Mouse (Mus musculus) CH12.LX (cell line): Measurements from ENCODE around the gene Gna15. TPM values are rescaled to one million over a fixed set of nuclear protein-coding genes. Genes with fewer than 3 reads are reported as not detected.

Experiments used
- DNase-seq: peaks from one replicate; pipeline ENCODE4 v3.0.0-alpha.2; 2013; ENCODE audit errors: extremely low read depth
- H3K27ac ChIP-seq: 2 replicates; pipeline ENCODE4 v1.5.1; 2012; ENCODE audit warnings: low read depth, mild to moderate bottlenecking, control low read depth, moderate library complexity; ENCODE audit not compliant: insufficient read depth
- H3K27me3 ChIP-seq: replicated peaks from 2 replicates; pipeline ENCODE3; 2012; ENCODE audit warnings: inconsistent platforms
- H3K36me3 ChIP-seq, 2 experiments: replicated peaks in 1 of 2; 2 replicates each; pipeline versions ENCODE3 to v1.6.1; 2012; ENCODE audit warnings: inconsistent platforms in 1 of 2, low read length in 1 of 2, mild to moderate bottlenecking in 1 of 2, mixed read lengths in 1 of 2, moderate library complexity in 1 of 2; ENCODE audit not compliant: control insufficient read depth in 1 of 2, insufficient read depth in 1 of 2
- H3K4me1 ChIP-seq, 2 experiments: 2 replicates each; pipeline ENCODE4 v1.6.1; 2012; ENCODE audit warnings: inconsistent platforms in 1 of 2, moderate library complexity in 1 of 2; ENCODE audit not compliant: insufficient read depth in 2 of 2, control insufficient read depth in 1 of 2
- H3K4me2 ChIP-seq: 2 replicates; pipeline ENCODE4 v1.6.1; 2012; ENCODE audit warnings: low read depth, mild to moderate bottlenecking, control low read depth; ENCODE audit not compliant: poor library complexity, insufficient read depth, severe bottlenecking
- H3K4me3 ChIP-seq, 3 experiments: fragments of 150-350 bp in 1 of 3; sonication (generic) in 1 of 3; replicated peaks in 1 of 3; 2 replicates each; pipeline versions ENCODE3 to v1.5.1; 2011 to 2012; ENCODE audit warnings: low read depth in 2 of 3, low read length in 2 of 3, mild to moderate bottlenecking in 2 of 3, moderate library complexity in 2 of 3, control low read depth in 1 of 3, improper control_type of control experiment in 1 of 3, inconsistent platforms in 1 of 3, mixed read lengths in 1 of 3; ENCODE audit not compliant: poor library complexity in 1 of 3
- H3K79me2 ChIP-seq: replicated peaks from 2 replicates; pipeline ENCODE4 v1.6.1; 2012; ENCODE audit warnings: mild to moderate bottlenecking, moderate library complexity; ENCODE audit not compliant: control insufficient read depth, poor library complexity, insufficient read depth, severe bottlenecking; ENCODE audit errors: extremely low read depth
- H3K9ac ChIP-seq: 2 replicates; pipeline ENCODE4 v1.6.1; 2012; ENCODE audit warnings: low read depth, mild to moderate bottlenecking, control low read depth, moderate library complexity; ENCODE audit not compliant: insufficient read depth
- H3K9me3 ChIP-seq: replicated peaks from 2 replicates; pipeline ENCODE3; 2012; ENCODE audit warnings: low read length, inconsistent platforms, mixed read lengths
- BHLHE40 ChIP-seq: IDR thresholded peaks from 2 replicates; pipeline ENCODE4 v1.6.1; 2011; ENCODE audit warnings: mild to moderate bottlenecking, low read depth, low read length, improper control_type of control experiment
- CHD2 ChIP-seq: IDR thresholded peaks from 2 replicates; pipeline ENCODE4 v1.6.1; 2011; ENCODE audit warnings: low read length, improper control_type of control experiment
- E2F4 ChIP-seq: IDR thresholded peaks from 2 replicates; pipeline ENCODE4 v1.6.1; 2011; ENCODE audit warnings: low read depth, low read length, improper control_type of control experiment; ENCODE audit not compliant: insufficient replicate concordance
- GABPA ChIP-seq: IDR thresholded peaks from 2 replicates; pipeline ENCODE4 v1.6.1; 2012; ENCODE audit warnings: low read depth, low read length, improper control_type of control experiment, inconsistent platforms; ENCODE audit not compliant: insufficient replicate concordance
- HCFC1 ChIP-seq: IDR thresholded peaks from 2 replicates; pipeline ENCODE4 v1.6.1; 2012; ENCODE audit warnings: low read depth, mild to moderate bottlenecking, inconsistent platforms, low read length, improper control_type of control experiment
- JUND ChIP-seq: conservative IDR thresholded peaks from 2 replicates; pipeline ENCODE4 v1.6.1; 2011; ENCODE audit warnings: low read depth, low read length, improper control_type of control experiment
- MAFK ChIP-seq: IDR thresholded peaks from 2 replicates; pipeline ENCODE4 v1.6.1; 2011; ENCODE audit warnings: low read length, improper control_type of control experiment; ENCODE audit not compliant: insufficient replicate concordance
- MAX ChIP-seq: IDR thresholded peaks from 2 replicates; pipeline ENCODE4 v1.6.1; 2011; ENCODE audit warnings: low read length, improper control_type of control experiment
- MAZ ChIP-seq: IDR thresholded peaks from 2 replicates; pipeline ENCODE4 v1.6.1; 2012; ENCODE audit warnings: low read depth, mild to moderate bottlenecking, inconsistent platforms, low read length, improper control_type of control experiment, moderate library complexity
- MXI1 ChIP-seq: IDR thresholded peaks from 2 replicates; pipeline ENCODE4 v1.6.1; 2011; ENCODE audit warnings: mild to moderate bottlenecking, low read depth, low read length, improper control_type of control experiment
- PAX5 ChIP-seq: IDR thresholded peaks from 2 replicates; pipeline ENCODE4 v1.6.1; 2012; ENCODE audit warnings: low read length, inconsistent platforms, mixed read lengths
- RAD21 ChIP-seq: IDR thresholded peaks from 2 replicates; pipeline ENCODE4 v1.6.1; 2011; ENCODE audit warnings: low read depth, mild to moderate bottlenecking, low read length, improper control_type of control experiment, moderate library complexity
- SIN3A ChIP-seq: IDR thresholded peaks from 2 replicates; pipeline ENCODE4 v1.6.1; 2012; ENCODE audit warnings: low read length, improper control_type of control experiment, inconsistent platforms
- SMC3 ChIP-seq: IDR thresholded peaks from 2 replicates; pipeline ENCODE4 v1.6.1; 2011; ENCODE audit warnings: low read depth, low read length, improper control_type of control experiment
- UBTF ChIP-seq: IDR thresholded peaks from 2 replicates; pipeline ENCODE4 v1.6.1; 2012; ENCODE audit warnings: low read depth, mild to moderate bottlenecking, inconsistent platforms, low read length, improper control_type of control experiment, moderate library complexity
- ZC3H11A ChIP-seq: IDR thresholded peaks from 2 replicates; pipeline ENCODE4 v1.6.1; 2012; ENCODE audit warnings: low read depth, mild to moderate bottlenecking, inconsistent platforms, low read length, improper control_type of control experiment
- ZNF384 ChIP-seq: IDR thresholded peaks from 2 replicates; pipeline ENCODE4 v1.6.1; 2012; ENCODE audit warnings: low read depth, low read length, improper control_type of control experiment, inconsistent platforms
- dilution Hi-C: fragments of 300-500 bp; cut with MboI; formaldehyde crosslinking; loops from 2 replicates; pipeline ENCODE4 v1.14.3; 2020; ENCODE audit warnings: low sequenced_read_pairs; ENCODE audit not compliant: extremely low pct_unique_long_range_greater_than_20kb, extremely low pct_ligation_motif_present
- in situ Hi-C: fragments of 300-500 bp; cut with MboI; formaldehyde crosslinking; loops from 3 replicates; pipeline ENCODE4 v1.14.3; 2019; ENCODE audit warnings: low sequenced_read_pairs, low pct_ligation_motif_present, low pct_unique_long_range_greater_than_20kb, mixed read lengths
- polyA plus RNA-seq: library from polyadenylated mRNA; unstranded; fragments of >175 nt; gene quantifications from 2 replicates; pipeline ENCODE4 v1.2.1, GENCODE M21; 2012; ENCODE audit warnings: low read depth; ENCODE audit not compliant: insufficient read length
- total RNA-seq, 2 experiments: library from RNA; depleted of rRNA; stranded (reverse); fragments of 300-350 nt in 1 of 2; fragments of >200 nt in 1 of 2; gene quantifications; 2 replicates each; pipeline ENCODE4 v1.2.3; 2012 to 2014

Gna15 gene
- total and polyA plus RNA-seq, 3 experiments = 5.2 to 10.0 (median 5.2) TPM

DNA sequence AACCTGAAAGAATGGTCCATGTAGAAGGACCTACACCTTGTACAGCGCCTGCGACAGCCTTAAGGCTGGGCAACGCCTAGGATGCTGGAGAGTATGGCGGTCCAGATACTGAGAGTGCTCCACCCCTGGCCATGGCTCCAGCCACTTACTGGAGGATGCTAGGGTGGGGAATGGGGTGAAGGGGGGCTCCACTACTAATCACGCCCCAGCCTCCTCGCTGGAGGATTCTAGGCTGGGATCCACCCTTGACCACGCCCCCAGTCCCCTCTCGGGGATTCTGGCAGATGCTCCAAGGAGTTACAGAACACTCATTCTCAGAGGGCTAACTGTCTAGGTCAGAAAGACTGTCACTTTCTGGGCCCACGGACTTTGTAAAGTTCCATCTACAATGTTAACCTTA is 49.0 kb upstream of the Gna15 start:
- Histone ChIP-seq H3K27me3 (peaks cover 98% of the 10 kb centered on the region), H3K4me3 (no peak overlapping the region), H3K36me3 (no peaks in the 10 kb centered on the region), H3K9ac (no peak overlapping the region), H3K9me3 (peaks cover 11% of the 10 kb centered on the region), H3K79me2 (no peaks in the 10 kb centered on the region), H3K4me1 (peaks cover 2 to 9% of the 10 kb centered on the region in 2 experiments; a peak in 2 of 4 replicates), H3K27ac (no peak overlapping the region), H3K4me2 (no peak overlapping the region)
- TF ChIP-seq MAX (no peak), BHLHE40 (no peak)
- in situ Hi-C loops = no loop called here
- DNase-seq = no peak
- dilution Hi-C loops = no loop called here

DNA sequence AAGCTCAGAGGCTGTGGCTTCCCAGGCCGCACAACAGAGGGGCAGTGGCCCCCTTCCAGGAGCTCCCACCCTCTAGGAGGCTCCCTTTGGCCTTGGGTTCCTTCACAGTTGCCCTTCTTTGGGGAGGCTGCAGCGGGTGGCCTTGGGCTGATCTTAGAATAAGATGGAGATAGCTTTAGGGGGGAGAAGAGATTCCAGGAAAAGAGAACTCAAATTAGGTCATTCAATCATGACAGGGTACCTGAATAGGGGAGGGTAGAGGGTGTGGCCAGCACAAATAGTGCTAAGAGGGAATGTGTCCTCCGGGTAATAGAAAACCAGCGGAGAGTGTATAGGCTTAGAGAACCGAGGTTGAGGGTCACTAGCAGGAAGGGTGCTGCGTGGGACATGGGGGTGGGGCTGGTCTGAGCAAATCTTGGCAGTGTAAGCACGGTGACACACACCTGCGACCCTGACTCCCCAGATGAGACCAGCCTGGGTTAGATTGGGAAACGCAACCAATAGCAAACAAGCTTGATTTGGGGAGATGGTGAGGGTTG is 48.2 kb upstream of the Gna15 start:
- H3K27ac ChIP-seq = no peak overlapping the region
- H3K9me3 ChIP-seq = peaks cover 7% of the 10 kb centered on the region
- peaks cover 2 to 9% of the 10 kb centered on the region in 2 experiments; a peak in 2 of 4 replicates for H3K4me1 ChIP-seq
- in situ Hi-C loops = no loop called here
- no peak overlapping the region for H3K9ac ChIP-seq
- no peaks in the 10 kb centered on the region for H3K36me3 ChIP-seq
- H3K27me3 ChIP-seq = peaks cover 97% of the 10 kb centered on the region
- H3K79me2 ChIP-seq = no peaks in the 10 kb centered on the region
- H3K4me3 ChIP-seq = no peak overlapping the region
- dilution Hi-C loops = no loop called here
- DNase-seq = no peak
- H3K4me2 ChIP-seq = peak overlapping the region; percentile 87
- TF ChIP-seq MAX = no peak
- no peak for TF ChIP-seq ZNF384
- no peak for TF ChIP-seq GABPA
- TF ChIP-seq SIN3A = no peak
- no peak for TF ChIP-seq HCFC1
- TF ChIP-seq RAD21 = no peak
- no peak for TF ChIP-seq E2F4
- no peak for TF ChIP-seq MXI1

DNA sequence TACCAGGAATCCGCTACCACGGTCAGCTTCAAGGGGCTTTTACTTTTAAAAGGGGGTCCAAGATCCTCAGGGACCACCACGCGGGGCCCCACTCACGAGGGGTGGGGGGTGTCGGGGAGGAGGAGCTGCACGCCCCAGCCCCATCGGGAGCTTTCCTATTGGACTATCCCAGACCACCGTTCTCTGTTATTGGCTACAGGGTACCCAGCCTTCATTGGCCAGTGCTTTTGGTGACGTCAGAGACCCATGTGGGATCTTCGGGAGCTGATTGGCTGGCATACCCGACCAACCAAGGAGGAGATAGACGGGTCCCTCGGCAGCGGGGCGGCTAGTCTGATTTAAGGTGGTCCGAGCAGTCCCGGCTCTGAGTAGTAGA is 47.5 kb upstream of the Gna15 start:
- H3K27ac ChIP-seq = no peak overlapping the region
- H3K79me2 ChIP-seq = no peaks in the 10 kb centered on the region
- peaks cover 2 to 9% of the 10 kb centered on the region in 2 experiments; a peak in 2 of 4 replicates for H3K4me1 ChIP-seq
- dilution Hi-C loops (no loop called here), in situ Hi-C loops (no loop called here)
- H3K9me3 ChIP-seq = peaks cover 7% of the 10 kb centered on the region
- peak; percentile 96 for DNase-seq
- H3K36me3 ChIP-seq = no peaks in the 10 kb centered on the region
- H3K27me3 ChIP-seq = peaks cover 97% of the 10 kb centered on the region
- H3K9ac ChIP-seq = peak overlapping the region; percentile 49
- peak overlapping the region; percentile 94 for H3K4me2 ChIP-seq
- no peak for TF ChIP-seq PAX5
- no peak for TF ChIP-seq MAFK
- no peak for TF ChIP-seq E2F4
- peak; percentile 86 for TF ChIP-seq MAZ
- TF ChIP-seq JUND = 0 out of 2 replicates have a peak, but pooled peaks have one; percentile 8
- TF ChIP-seq MXI1 = peak; percentile 6; the same call in 1 of the 2 replicates
- TF ChIP-seq ZC3H11A = no peak
- TF ChIP-seq UBTF = no peak
- TF ChIP-seq BHLHE40 = peak; percentile 58
- no peak for TF ChIP-seq SMC3
- TF ChIP-seq CHD2 = peak; percentile 79
- peak overlapping the region; percentile 42 to 61 (median 57) for H3K4me3 ChIP-seq
